Mouse (Mus musculus) embryonic facial prominence, embryonic 12.5 days (tissue): Measurements from ENCODE around the gene Tyw5. TPM values are rescaled to one million over a fixed set of nuclear protein-coding genes. Genes with fewer than 3 reads are reported as not detected.

Experiments
- polyA plus RNA-seq: library from polyadenylated mRNA; unstranded; fragments of >200 nt; fragmentation: Nextera tagmentation; extraction: Ambion mirVana; gene quantifications from 2 replicates; pipeline ENCODE4 v1.2.1, GENCODE M21; 2016

The Tyw5 gene
- polyA plus RNA-seq, 1 experiment from 2014 or later, result 26.9 TPM

Other genes with a start within 250 kb of the Tyw5 start
- 12.7 and 13.4 TPM in 2 replicates for gene 1700066M21Rik, start 29.5 kb downstream of the Tyw5 start, polyA plus RNA-seq
- 19.4 and 19.5 TPM in 2 replicates for gene Maip1, start 773 bp downstream of the Tyw5 start, polyA plus RNA-seq